In the genomic region with DNA sequence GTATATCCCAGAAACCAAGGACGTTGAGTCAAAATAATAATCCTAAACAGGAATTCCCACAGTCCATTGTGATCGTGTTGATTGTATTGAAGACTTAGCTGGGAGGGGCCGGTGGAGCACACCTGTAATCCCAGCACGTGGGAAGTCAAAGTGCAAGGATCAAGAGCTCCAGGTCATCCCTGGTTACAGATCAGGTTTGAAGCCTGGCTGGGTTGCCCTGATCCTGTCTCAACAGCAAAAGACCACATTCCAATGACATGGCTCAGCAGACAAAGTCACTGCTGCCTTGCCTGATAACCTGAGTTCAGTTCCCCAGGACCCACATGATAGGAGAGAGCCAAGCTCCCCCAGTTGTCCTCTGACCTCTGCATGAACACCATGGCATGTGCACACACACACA, we compare ENCODE assay signal across 22 mouse cellular contexts. TPM values are rescaled to one million over a fixed set of nuclear protein-coding genes. Genes with fewer than 3 reads are reported as not detected.
DNase-seq lines count a peak whose midpoint lies in the region; ATAC-seq and TF ChIP-seq lines count a peak whose summit lies in the region.
"Had no signal": no experiment of that assay in that cellular context is flagged by ENCODE, and none has a peak within 500 bp of the region (broad histone marks: within the 10 kb centered on the region; RNA-seq: fewer than 3 reads in every experiment).

No protein-coding gene starts in this region.

- no peak overlapping the region for H3K9ac ChIP-seq in kidney, embryonic 14.5 days (ENCODE audit: low read depth, low read length)
- no peak overlapping the region for H3K9ac ChIP-seq in liver, embryonic 15.5 days
- no peak overlapping the region for H3K9ac ChIP-seq in hindbrain, embryonic 12.5 days
- H3K9ac ChIP-seq: embryonic facial prominence, embryonic 12.5 days; forebrain, embryonic 15.5 days had no signal

- TF ChIP-seq POLR2A in kidney, adult 2 months (IDR thresholded peaks at IDR 0.05; ENCODE audit: low read depth, low read length), result no peak
- no peak for TF ChIP-seq POLR2A in small intestine, adult 2 months (IDR thresholded peaks at IDR 0.05; ENCODE audit: low read depth, low read length)

- H3K27me3 ChIP-seq in kidney, adult 2 months (replicated peaks; ENCODE audit: control insufficient read depth, insufficient read depth, low read length), result no peaks in the 10 kb centered on the region
- H3K27me3 ChIP-seq in kidney, embryonic 14.5 days (ENCODE audit: control insufficient read depth, insufficient read depth, low read length), result no peaks in the 10 kb centered on the region
- no peaks in the 10 kb centered on the region for H3K27me3 ChIP-seq in liver, embryonic 15.5 days
- no peaks in the 10 kb centered on the region for H3K27me3 ChIP-seq in small intestine, adult 2 months (ENCODE audit: control insufficient read depth, insufficient read depth, low read length)
- H3K27me3 ChIP-seq in hindbrain, embryonic 12.5 days, result no peaks in the 10 kb centered on the region
- H3K27me3 ChIP-seq: CH12.LX; embryonic facial prominence, embryonic 12.5 days; forebrain, embryonic 15.5 days; heart, embryonic 13.5 days; Patski had no signal

- no peak overlapping the region for H3K4me2 ChIP-seq in kidney, embryonic 14.5 days (replicated peaks; ENCODE audit: low read depth, low read length)
- H3K4me2 ChIP-seq in liver, embryonic 15.5 days, result no peak overlapping the region
- H3K4me2 ChIP-seq in hindbrain, embryonic 12.5 days (replicated peaks), result no peak overlapping the region
- H3K4me2 ChIP-seq: embryonic facial prominence, embryonic 12.5 days; forebrain, embryonic 15.5 days; heart, embryonic 13.5 days had no signal

- H3K4me3 ChIP-seq in kidney, adult 2 months (ENCODE audit: insufficient read depth, low read depth, low read length), result no peak overlapping the region
- no peak overlapping the region for H3K4me3 ChIP-seq in kidney, embryonic 14.5 days (ENCODE audit: low read length)
- H3K4me3 ChIP-seq in liver, embryonic 15.5 days (replicated peaks), result no peak overlapping the region
- no peak overlapping the region for H3K4me3 ChIP-seq in small intestine, adult 2 months (ENCODE audit: low read depth, low read length)
- no peak overlapping the region for H3K4me3 ChIP-seq in hindbrain, embryonic 12.5 days
- H3K4me3 ChIP-seq: embryonic facial prominence, embryonic 12.5 days had no signal

- WGBS in kidney, adult 2 months, result 48% methylated on average over 4 of the region's 4 CpGs
- 83% methylated on average over 4 of the region's 4 CpGs for WGBS in kidney, embryonic 14.5 days
- 75% methylated on average over 4 of the region's 4 CpGs for WGBS in liver, embryonic 15.5 days (ENCODE audit: insufficient replicate concordance)
- WGBS in small intestine, adult 2 months, result 24% methylated on average over 4 of the region's 4 CpGs
- WGBS in hindbrain, embryonic 12.5 days, result 88% methylated on average over 4 of the region's 4 CpGs

- H3K4me1 ChIP-seq in kidney, adult 2 months (ENCODE audit: control insufficient read depth, insufficient read depth, low read length), result peaks cover 7% of the 10 kb centered on the region; the same call in 1 of the 2 replicates
- H3K4me1 ChIP-seq in kidney, embryonic 14.5 days (ENCODE audit: control insufficient read depth, insufficient read depth, low read length), result peaks cover 12% of the 10 kb centered on the region; the same call in 1 of the 2 replicates
- peaks cover 48% of the 10 kb centered on the region for H3K4me1 ChIP-seq in liver, embryonic 15.5 days (replicated peaks)
- peaks cover 5% of the 10 kb centered on the region for H3K4me1 ChIP-seq in small intestine, adult 2 months (ENCODE audit: control insufficient read depth, insufficient read depth, insufficient read length, low read length)
- H3K4me1 ChIP-seq in hindbrain, embryonic 12.5 days, result peaks cover 25% of the 10 kb centered on the region

- no peaks in the 10 kb centered on the region for H3K36me3 ChIP-seq in kidney, adult 2 months (ENCODE audit: control insufficient read depth, insufficient read depth, low read length)
- peaks cover 13% of the 10 kb centered on the region; the same call in 1 of the 2 replicates for H3K36me3 ChIP-seq in kidney, embryonic 14.5 days (ENCODE audit: control insufficient read depth, insufficient read depth, low read length)
- H3K36me3 ChIP-seq in liver, embryonic 15.5 days (replicated peaks), result peaks cover 6% of the 10 kb centered on the region; the same call in 1 of the 2 replicates
- H3K36me3 ChIP-seq in small intestine, adult 2 months (ENCODE audit: control insufficient read depth, insufficient read depth, low read length), result peaks cover 6% of the 10 kb centered on the region
- peaks cover 12% of the 10 kb centered on the region for H3K36me3 ChIP-seq in hindbrain, embryonic 12.5 days

- TF ChIP-seq CTCF in kidney, adult 2 months (conservative IDR thresholded peaks at IDR 0.05; ENCODE audit: insufficient read depth, insufficient read length, low read depth, low read length), result no peak
- TF ChIP-seq CTCF in small intestine, adult 2 months (IDR thresholded peaks at IDR 0.05; ENCODE audit: extremely low read depth, insufficient read length, insufficient replicate concordance, low read depth, low read length), result no peak

- no peak for ATAC-seq in kidney, embryonic 14.5 days (ENCODE audit: low FRiP score, low TSS enrichment)
- no peak for ATAC-seq in liver, embryonic 15.5 days (ENCODE audit: insufficient read depth)
- no peak for ATAC-seq in hindbrain, embryonic 12.5 days (ENCODE audit: low FRiP score)
- ATAC-seq: activated CD4-positive, CD25-positive, alpha-beta regulatory T cell, adult 4 months; forebrain, embryonic 15.5 days; Patski had no signal

- no peak overlapping the region for H3K27ac ChIP-seq in kidney, adult 2 months (ENCODE audit: insufficient read depth, low read depth, low read length)
- H3K27ac ChIP-seq in kidney, embryonic 14.5 days (ENCODE audit: low read depth, low read length), result no peak overlapping the region
- H3K27ac ChIP-seq in liver, embryonic 15.5 days (replicated peaks), result peak overlapping the region; percentile 95
- H3K27ac ChIP-seq in small intestine, adult 2 months (ENCODE audit: insufficient read depth, low read depth, low read length), result peak overlapping the region; percentile 72
- no peak overlapping the region for H3K27ac ChIP-seq in hindbrain, embryonic 12.5 days
- H3K27ac ChIP-seq: embryonic facial prominence, embryonic 12.5 days; forebrain, embryonic 15.5 days; heart, embryonic 13.5 days had no signal

- H3K9me3 ChIP-seq in kidney, embryonic 14.5 days (ENCODE audit: control insufficient read depth, low read length), result no peaks in the 10 kb centered on the region
- no peaks in the 10 kb centered on the region for H3K9me3 ChIP-seq in liver, embryonic 15.5 days (replicated peaks)
- no peaks in the 10 kb centered on the region for H3K9me3 ChIP-seq in hindbrain, embryonic 12.5 days (replicated peaks)
- H3K9me3 ChIP-seq: embryonic facial prominence, embryonic 12.5 days; forebrain, embryonic 15.5 days; heart, embryonic 13.5 days had no signal

- DNase-seq in kidney, adult 2 months, result peak; percentile 35
- DNase-seq in liver (no peak), 3T3-L1 (ENCODE audit: low read depth, low spot score) (peak; percentile 9)
- no peak for DNase-seq in adrenal gland, adult 18-20 months (ENCODE audit: low spot score in 2 of 2)
- DNase-seq: adrenal gland, adult 2 months; adrenal gland, postnatal 25 days; cerebellum, adult 2 months; cerebellum, postnatal 10 days; gastrocnemius, postnatal 36 days; heart, postnatal 36 days had no signal

RNA-seq across cellular contexts. Expression of a gene that starts 2.4 kb away (rescaled TPM):
- 16.5 and 16.6 TPM in 2 replicates for polyA plus RNA-seq in kidney, adult 2 months (2012; rRNA removed)
- polyA plus RNA-seq in kidney, embryonic 14.5 days (2014; fragmentation: Nextera tagmentation; extraction: Ambion mirVana), result 9.5 and 17.2 TPM in 2 replicates
- 6.8 and 7.7 TPM in 2 replicates for polyA plus RNA-seq in liver, embryonic 15.5 days (2015; fragmentation: Nextera tagmentation; extraction: Ambion mirVana)
- 5.6 and 9.8 TPM in 2 replicates for polyA plus RNA-seq in small intestine, adult 2 months (2012; rRNA removed)
- 19.3 TPM in 2 replicates for polyA plus RNA-seq in hindbrain, embryonic 12.5 days (2016; fragmentation: Nextera tagmentation; extraction: Ambion mirVana)
- total RNA-seq in adrenal gland, adult 18-20 months (2021), result 10 to 100 TPM; 27.2 to 29.0 TPM

RNA-seq across cellular contexts. Expression of a gene that starts 2.8 kb away (rescaled TPM):
- polyA plus RNA-seq in kidney, adult 2 months (2012; rRNA removed), result 6.6 and 9.0 TPM in 2 replicates
- 28.1 and 29.6 TPM in 2 replicates for polyA plus RNA-seq in kidney, embryonic 14.5 days (2014; fragmentation: Nextera tagmentation; extraction: Ambion mirVana)
- polyA plus RNA-seq in liver, embryonic 15.5 days (2015; fragmentation: Nextera tagmentation; extraction: Ambion mirVana), result 11.5 and 11.8 TPM in 2 replicates
- 5.0 and 11.4 TPM in 2 replicates for polyA plus RNA-seq in small intestine, adult 2 months (2012; rRNA removed)
- polyA plus RNA-seq in hindbrain, embryonic 12.5 days (2016; fragmentation: Nextera tagmentation; extraction: Ambion mirVana), result 33.6 and 34.5 TPM in 2 replicates
- 10 to 100 TPM; 18.4 to 19.7 TPM for total RNA-seq in adrenal gland, adult 18-20 months (2021)

RNA-seq across cellular contexts. Expression of a gene that starts 18.4 kb away (rescaled TPM):
- 0.86 and 0.94 TPM in 2 replicates for polyA plus RNA-seq in kidney, adult 2 months (2012; rRNA removed)
- 0.11 TPM in 1 of 2 replicates, not detected in the other for polyA plus RNA-seq in kidney, embryonic 14.5 days (2014; fragmentation: Nextera tagmentation; extraction: Ambion mirVana)
- polyA plus RNA-seq in liver, embryonic 15.5 days (2015; fragmentation: Nextera tagmentation; extraction: Ambion mirVana), result 0.09 and 0.13 TPM in 2 replicates
- 0.06 and 0.14 TPM in 2 replicates for polyA plus RNA-seq in small intestine, adult 2 months (2012; rRNA removed)
- polyA plus RNA-seq in hindbrain, embryonic 12.5 days (2016; fragmentation: Nextera tagmentation; extraction: Ambion mirVana), result 2.5 and 3.3 TPM in 2 replicates
- total RNA-seq in adrenal gland, adult 18-20 months (2021), result under 1 TPM in 1 of 2 experiments, not detected in 1; 0.35 TPM
- total RNA-seq: common myeloid progenitor, adult 5-6 weeks; gastrocnemius, adult 8-10 months; gastrocnemius, postnatal 36 days; heart, postnatal 36 days had no signal
- polyA plus RNA-seq: Patski had no signal

Comparison
In these comparisons a context has a peak if more than half of its experiments do, and no peak if none do; other contexts are left out.
1. DNase-seq: peak in kidney, adult 2 months (single experiment) and 3T3-L1 (single experiment); none in liver (single experiment) and adrenal gland, adult 18-20 months (0 of 2).
2. H3K27ac ChIP-seq: peak in liver, embryonic 15.5 days (single experiment) and small intestine, adult 2 months (single experiment); none in kidney, adult 2 months (single experiment), kidney, embryonic 14.5 days (single experiment) and hindbrain, embryonic 12.5 days (single experiment).